Mouse (Mus musculus) heart, postnatal 25 days (tissue): ENCODE measurements around the gene Ppp2ca. TPM values are rescaled to one million over a fixed set of nuclear protein-coding genes. Genes with fewer than 3 reads are reported as not detected.
"Not testable (repeated sequence)": the region's sequence is repeated elsewhere in the genome, so short reads cannot be mapped to it uniquely, and the experiment has no call there.

ENCODE experiments used
- DNase-seq: peaks from one replicate; pipeline ENCODE4 v3.0.0; 2022; ENCODE audit warnings: low spot score
- intact Hi-C: fragments of 180-260 bp; cut with DNase I; formaldehyde crosslinking; loops from one replicate; pipeline ENCODE4 v1.15.1; 2025
- total RNA-seq, 2 experiments: library from RNA; stranded (reverse); gene quantifications; 2 replicates each; pipeline ENCODE4 v1.2.3; 2021

Ppp2ca gene
- total RNA-seq, 2 experiments from 2014 or later: 50.8 to 55.6 TPM

- intact Hi-C loops: loop anchor here (5.0 kb wide), 1 partner anchor 72 kb away; no protein-coding TSS in a partner anchor
- DNase-seq: no peak
Measured at GRCm38 (mm10) chr11:52089291-52089690, 9.2 kb upstream of the Ppp2ca start.

DNA sequence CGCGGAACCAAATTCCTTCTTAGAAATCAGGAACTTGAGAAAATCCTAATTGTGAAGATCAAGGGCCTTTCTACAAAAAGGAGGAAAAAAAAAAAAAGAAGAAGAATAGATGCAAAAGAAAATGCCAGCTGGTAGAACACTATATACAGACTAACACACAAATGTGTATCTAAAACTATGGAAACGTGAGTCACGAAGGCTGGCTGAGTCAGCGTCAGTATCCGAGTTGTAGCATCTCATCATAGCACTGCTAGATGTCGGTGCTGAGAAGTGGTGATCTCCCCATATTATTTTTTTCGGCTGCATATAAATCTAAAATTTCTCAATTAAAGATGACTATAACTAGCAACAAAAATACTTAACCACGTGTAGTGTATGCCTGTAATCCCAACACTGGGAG, 7.2 kb upstream of the Ppp2ca start:
- intact Hi-C loops: no loop called here
- DNase-seq: no peak

DNA sequence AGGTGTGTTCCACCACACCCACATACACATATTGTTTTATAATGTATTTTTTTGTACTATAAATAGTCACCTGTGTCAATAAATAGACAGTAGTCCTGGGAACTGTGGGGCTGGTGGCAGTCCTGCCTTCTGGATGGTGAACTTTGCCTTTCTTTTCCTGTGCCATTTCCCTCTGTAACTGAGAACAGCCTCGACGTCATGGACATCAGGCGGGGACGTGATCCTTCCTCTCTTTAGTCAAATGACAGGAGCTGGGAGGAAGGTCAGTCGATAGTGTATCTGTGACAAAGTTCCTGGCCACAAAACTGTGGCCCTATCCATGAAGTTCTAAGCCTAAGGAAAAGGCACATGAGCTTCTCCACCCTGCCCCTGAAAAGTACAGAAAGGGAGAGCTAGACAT, 3.9 kb upstream of the Ppp2ca start:
- DNase-seq: no peak

GRCm38 (mm10) chr11:52097016-52097415, 1.5 kb upstream of the Ppp2ca start:
- intact Hi-C loops: loop anchor here (5.0 kb wide), 1 partner anchor 90 kb away; no protein-coding TSS in a partner anchor

More for the DNA sequence above, 3.9 kb upstream of the Ppp2ca start:
- intact Hi-C loops: no loop called here

DNA sequence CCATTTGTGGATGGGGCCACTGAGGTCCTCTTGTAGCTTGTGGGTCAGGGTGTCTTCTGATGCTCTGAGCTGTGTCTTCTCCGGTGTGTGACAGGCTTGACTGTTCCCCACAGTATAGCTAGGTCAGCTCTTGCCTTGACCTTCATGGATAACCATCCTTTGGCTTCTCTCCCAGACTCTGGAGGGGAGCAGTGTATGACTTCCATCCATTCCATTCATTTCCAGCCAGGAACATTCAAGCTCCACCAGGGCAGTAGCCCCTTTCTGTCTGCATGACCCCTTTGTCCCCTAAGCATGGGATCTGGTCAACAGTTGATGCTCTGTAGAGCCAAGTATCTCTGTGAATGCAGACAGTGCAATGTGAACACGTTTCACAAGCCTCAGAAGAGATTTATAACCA, 885 bp upstream of the Ppp2ca start:
- intact Hi-C loops: loop anchor here (5.0 kb wide), 1 partner anchor 90 kb away; no protein-coding TSS in a partner anchor
- DNase-seq: no peak

More at GRCm38 (mm10) chr11:52097016-52097415, 1.5 kb upstream of the Ppp2ca start:
- DNase-seq: no peak

- intact Hi-C loops: loop anchor here (5.0 kb wide), 1 partner anchor 92 kb away; no protein-coding TSS in a partner anchor
- DNase-seq: peak; percentile 59
Measured at GRCm38 (mm10) chr11:52099031-52099761, 715 bp downstream of the Ppp2ca start.

DNA sequence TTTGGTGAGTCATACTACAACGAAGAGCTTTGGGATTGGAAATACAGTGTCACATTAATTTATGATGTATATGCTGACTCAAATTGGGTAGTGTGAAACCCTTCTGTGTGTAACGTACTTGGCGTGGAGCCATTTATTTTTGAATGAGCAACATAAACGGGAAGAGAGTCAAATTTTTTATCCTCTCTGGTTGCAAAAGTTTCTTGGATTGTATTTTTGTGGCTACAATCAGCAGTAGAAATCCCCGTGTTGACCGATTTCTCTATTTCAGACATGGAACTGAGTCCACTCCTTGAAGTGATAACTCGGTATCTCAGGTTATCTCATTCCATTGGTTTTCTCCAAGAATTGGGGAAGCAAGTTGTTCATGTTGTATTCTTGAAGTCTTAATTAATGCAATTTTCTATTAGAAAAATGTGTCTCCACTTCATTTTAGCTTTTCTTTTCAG, 1.3 kb downstream of the Ppp2ca start:
- intact Hi-C loops: loop anchor here (5.0 to 10.0 kb wide), 2 partner anchors 92 to 505 kb away; no protein-coding TSS in a partner anchor

DNA sequence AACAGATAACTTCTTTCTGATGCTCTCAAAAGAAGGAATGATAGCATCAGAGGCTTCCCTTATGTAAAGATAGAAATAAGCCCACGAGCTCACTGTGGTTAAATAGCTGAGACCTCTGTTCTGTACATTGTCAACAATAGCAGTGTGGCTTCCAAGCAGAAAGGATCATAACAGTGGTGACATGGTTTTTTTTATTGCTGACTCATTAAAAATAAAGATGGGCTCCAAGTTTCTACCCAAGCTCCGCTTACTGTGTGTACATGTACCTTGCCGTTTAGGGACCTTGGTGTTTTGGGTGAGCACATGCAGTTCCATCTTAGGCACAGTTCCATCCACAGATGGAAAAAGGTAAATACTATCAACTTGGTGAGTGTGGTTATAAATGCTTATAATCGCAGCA, 4.5 kb downstream of the Ppp2ca start:
- intact Hi-C loops: loop anchor here (10.0 kb wide), 1 partner anchor 508 kb away; no protein-coding TSS in a partner anchor
- DNase-seq: no peak

More for the DNA sequence above, 1.3 kb downstream of the Ppp2ca start:
- DNase-seq: no peak

GRCm38 (mm10) chr11:52105503-52105902, 7.0 kb downstream of the Ppp2ca start:
- no peak for DNase-seq

GRCm38 (mm10) chr11:52106037-52106436, 7.6 kb downstream of the Ppp2ca start:
- intact Hi-C loops: loop anchor here (10.0 kb wide), 1 partner anchor 511 kb away; no protein-coding TSS in a partner anchor
- no peak for DNase-seq

More at GRCm38 (mm10) chr11:52105503-52105902, 7.0 kb downstream of the Ppp2ca start:
- intact Hi-C loops: loop anchor here (10.0 kb wide), 1 partner anchor 511 kb away; no protein-coding TSS in a partner anchor

- intact Hi-C loops: loop anchor here (10.0 kb wide), 1 partner anchor 512 kb away; no protein-coding TSS in a partner anchor
- DNase-seq: no peak
Measured at GRCm38 (mm10) chr11:52106438-52106837, 8.0 kb downstream of the Ppp2ca start.

DNA sequence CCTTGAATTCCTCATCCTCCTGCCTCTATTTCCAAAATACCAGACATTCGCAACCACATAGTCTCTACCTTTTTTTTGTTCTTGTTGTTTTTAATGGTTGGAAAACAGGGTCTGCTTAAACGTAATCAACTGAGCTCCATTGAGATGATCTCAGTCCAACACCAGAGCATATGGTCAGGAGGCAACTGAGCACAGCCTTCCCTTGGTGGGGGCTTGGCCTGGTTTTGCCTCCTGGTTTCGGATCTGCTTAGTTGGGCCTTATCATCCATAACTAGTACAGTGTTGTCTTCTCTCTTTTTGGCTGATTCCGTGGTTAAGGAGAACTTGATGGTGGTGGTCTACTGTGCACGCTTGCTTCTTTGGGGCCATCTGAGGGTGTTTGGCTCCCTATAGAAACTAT, 10.3 kb downstream of the Ppp2ca start:
- DNase-seq: no peak
- intact Hi-C loops: loop anchor here (10.0 kb wide), 1 partner anchor 514 kb away; no protein-coding TSS in a partner anchor

- no peak for DNase-seq
- intact Hi-C loops: loop anchor here (10.0 kb wide), 1 partner anchor 515 kb away; no protein-coding TSS in a partner anchor
Measured at GRCm38 (mm10) chr11:52109421-52109820, 10.9 kb downstream of the Ppp2ca start.

- intact Hi-C loops: no loop called here
- no peak for DNase-seq
Measured at GRCm38 (mm10) chr11:52115479-52115878, 17.0 kb downstream of the Ppp2ca start.

DNA sequence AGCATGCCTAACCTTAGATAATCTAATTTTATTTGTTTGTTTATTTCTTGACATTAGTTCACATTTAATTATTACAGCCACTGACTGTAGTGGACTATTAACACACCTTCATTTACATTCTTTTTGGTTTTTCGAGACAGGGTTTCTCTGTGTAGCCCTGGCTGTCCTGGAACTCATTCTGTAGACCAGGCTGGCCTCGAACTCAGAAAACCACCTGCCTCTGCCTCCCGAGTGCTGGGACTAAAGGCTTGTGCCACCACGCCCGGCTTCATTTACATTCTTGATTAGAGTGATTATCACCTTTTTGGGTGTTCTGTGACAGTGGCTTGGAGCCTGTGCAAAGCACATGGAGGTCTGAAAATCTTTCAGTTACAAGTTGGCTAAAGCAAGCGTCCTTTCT, 17.6 kb downstream of the Ppp2ca start:
- intact Hi-C loops, DNase-seq: not testable (repeated sequence)

DNA sequence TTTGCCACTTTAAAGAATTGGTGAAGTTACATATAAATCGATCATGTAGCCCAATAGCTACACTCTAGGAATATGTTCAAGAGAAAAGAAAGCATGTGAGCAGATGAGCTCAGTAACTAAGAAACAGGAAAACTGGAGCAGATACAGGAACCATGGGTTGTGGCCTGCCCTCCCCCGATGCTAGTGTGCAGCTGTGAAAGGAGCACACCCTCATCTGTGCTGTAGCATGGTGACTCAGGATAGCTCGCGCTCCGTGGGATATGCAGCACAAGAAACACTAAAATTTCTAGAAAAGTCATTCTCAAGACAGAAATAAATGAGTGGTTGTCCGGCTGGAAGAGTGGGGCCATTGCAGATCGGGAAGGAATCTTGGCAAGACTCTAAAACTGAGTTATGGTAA, 18.7 kb downstream of the Ppp2ca start:
- intact Hi-C loops: no loop called here
- DNase-seq: no peak

GRCm38 (mm10) chr11:52120415-52120814, 21.9 kb downstream of the Ppp2ca start:
- DNase-seq, intact Hi-C loops: not testable (repeated sequence)

GRCm38 (mm10) chr11:52122045-52122444, 23.6 kb downstream of the Ppp2ca start:
- intact Hi-C loops: no loop called here
- no peak for DNase-seq

- DNase-seq: no peak
- intact Hi-C loops: no loop called here
Measured at GRCm38 (mm10) chr11:52124468-52124867, 26.0 kb downstream of the Ppp2ca start.

DNA sequence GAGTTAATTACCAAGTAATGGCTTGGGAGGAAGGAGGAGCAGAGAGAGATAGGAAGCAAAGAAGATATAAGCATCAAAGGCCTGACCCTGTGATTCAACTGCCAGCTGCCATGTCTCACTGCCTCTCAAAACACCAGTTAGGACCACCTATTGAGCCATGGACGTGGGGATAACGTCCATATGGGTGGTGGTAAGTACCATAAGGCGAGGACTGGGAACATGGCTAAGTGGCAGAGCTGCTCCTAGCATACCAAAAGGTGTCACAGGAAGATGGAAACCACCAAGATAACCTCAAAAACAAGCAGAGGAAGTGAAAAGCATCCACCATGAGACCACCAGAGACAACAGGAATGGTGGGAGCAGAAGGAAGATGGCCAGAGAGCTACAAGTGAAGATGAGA, 28.7 kb downstream of the Ppp2ca start:
- DNase-seq: no peak
- intact Hi-C loops: no loop called here

DNA sequence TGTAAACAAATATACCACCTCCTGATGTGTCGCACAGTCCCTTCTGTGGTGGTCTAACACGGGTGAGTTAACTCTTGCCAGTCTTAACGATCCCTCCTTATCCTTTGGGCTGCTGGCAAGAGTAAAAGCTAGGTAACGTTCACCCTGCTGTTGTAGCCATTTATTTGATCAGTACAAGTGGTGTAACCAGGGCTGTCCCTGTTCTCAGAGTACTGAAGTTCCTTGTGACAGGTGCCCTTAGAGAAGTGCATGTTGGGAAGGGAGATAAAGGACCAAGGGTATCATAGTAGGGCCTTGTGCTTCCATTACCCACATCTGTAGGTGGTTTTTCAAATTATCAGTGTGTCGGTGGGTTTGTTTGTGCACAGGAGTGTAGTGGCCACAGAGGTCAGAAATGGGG, 29.3 kb downstream of the Ppp2ca start:
- DNase-seq: no peak
- intact Hi-C loops: no loop called here
